Mouse (Mus musculus) midbrain, embryonic 13.5 days (tissue): Measurements from ENCODE around the gene Gm20449. TPM values are rescaled to one million over a fixed set of nuclear protein-coding genes. Genes with fewer than 3 reads are reported as not detected.

Experiments used
- ATAC-seq: fragments of 200-750 bp; cut with Nextera tagmentation; 2 replicates; pipeline ENCODE4 v1.8.0; 2017; ENCODE audit warnings: mild to moderate bottlenecking, moderate TSS enrichment, moderate library complexity
- H3K27ac ChIP-seq: fragments of 300-500 bp; sonication (generic); 2 replicates; pipeline ENCODE4 v1.5.1; 2015; ENCODE audit warnings: inconsistent platforms, mild to moderate bottlenecking, moderate library complexity
- H3K27me3 ChIP-seq: fragments of 300-500 bp; sonication (generic); 2 replicates; pipeline ENCODE4 v1.6.1; 2015; ENCODE audit warnings: mild to moderate bottlenecking, inconsistent platforms
- H3K36me3 ChIP-seq: fragments of 300-500 bp; sonication (generic); 2 replicates; pipeline ENCODE4 v1.6.1; 2015; ENCODE audit warnings: mild to moderate bottlenecking, inconsistent platforms
- H3K4me1 ChIP-seq: fragments of 300-500 bp; sonication (generic); replicated peaks from 2 replicates; pipeline ENCODE4 v1.6.1; 2015; ENCODE audit warnings: inconsistent platforms
- H3K4me2 ChIP-seq: fragments of 300-500 bp; sonication (generic); replicated peaks from 2 replicates; pipeline ENCODE4 v1.6.1; 2015; ENCODE audit warnings: moderate library complexity, mild to moderate bottlenecking, inconsistent platforms
- H3K4me3 ChIP-seq: fragments of 300-500 bp; sonication (generic); replicated peaks from 2 replicates; pipeline ENCODE4 v1.5.1; 2015; ENCODE audit warnings: mild to moderate bottlenecking, inconsistent platforms
- H3K9ac ChIP-seq: fragments of 300-500 bp; sonication (generic); replicated peaks from 2 replicates; pipeline ENCODE4 v1.6.1; 2015; ENCODE audit warnings: mild to moderate bottlenecking, inconsistent platforms
- H3K9me3 ChIP-seq: fragments of 300-500 bp; sonication (generic); 2 replicates; pipeline ENCODE4 v1.6.1; 2016; ENCODE audit warnings: mild to moderate bottlenecking, inconsistent platforms
- WGBS: fragments of 180-500 bp; shearing (Covaris S2); methylation state at CpG from one replicate; pipeline ENCODE4 v1.1.7; 2015; 5-methylcytosine and 5-hydroxymethylcytosine counted together
- polyA plus RNA-seq: library from polyadenylated mRNA; unstranded; fragments of >200 nt; fragmentation: Nextera tagmentation; extraction: Ambion mirVana; gene quantifications from 2 replicates; pipeline ENCODE4 v1.2.1, GENCODE M21; 2015

Gm20449 gene
- polyA plus RNA-seq, 1 experiment from 2014 or later = 0.12 TPM

DNA sequence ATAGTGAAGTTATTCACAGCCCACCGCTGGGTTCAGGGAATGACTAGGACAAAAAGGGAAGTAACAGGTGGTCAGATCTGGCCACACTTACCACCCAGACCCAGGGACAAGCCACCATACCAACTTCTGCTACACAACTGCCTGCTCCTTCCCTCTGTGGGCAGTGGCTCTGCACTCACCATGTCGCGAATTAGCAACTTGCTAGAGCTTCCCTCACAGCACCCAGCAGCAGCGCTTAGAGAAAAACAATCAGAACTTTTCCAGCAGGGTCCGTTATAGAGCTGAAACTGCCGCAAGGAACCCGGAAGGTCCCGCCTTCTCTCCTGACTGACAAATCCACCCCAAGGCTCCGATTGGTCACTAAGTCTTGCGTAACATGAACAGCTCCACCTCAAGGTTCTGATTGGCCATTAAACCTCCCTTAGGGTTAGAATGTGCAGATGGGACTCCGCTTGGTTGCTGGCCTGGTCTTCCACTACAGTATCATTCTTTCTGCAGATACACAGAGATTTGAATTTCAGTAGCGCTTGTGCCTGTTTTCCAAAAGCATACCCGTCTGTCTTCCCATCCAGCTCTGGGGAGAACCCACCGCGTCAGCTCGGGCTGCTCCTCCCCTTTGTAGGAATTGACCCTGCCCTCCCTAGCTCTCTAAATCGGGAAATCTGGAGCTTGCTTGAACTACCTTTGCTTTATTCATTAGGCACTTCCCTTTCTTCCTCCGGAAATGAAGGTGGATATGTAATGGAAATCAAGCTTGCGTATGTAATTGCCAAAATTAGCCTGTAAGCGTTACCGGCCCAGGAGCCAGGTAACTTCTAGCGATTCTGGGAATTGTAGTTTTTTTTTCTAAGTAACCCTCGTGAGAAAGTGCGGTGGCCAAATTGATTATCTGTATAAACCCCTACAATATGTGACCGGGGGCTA lies 105.9 kb downstream of the Gm20449 start, which contains the start of gene AI987944:
Gene AI987944, minus strand, starts transcription at position 332 of the 924 bp plus-strand sequence.
- Histone ChIP-seq H3K36me3 (no peaks in the 10 kb centered on the region), H3K4me3 (peak within 1 kb of the TSS; percentile 51), H3K9ac (peak within 1 kb of the TSS; percentile 64), H3K27me3 (no peaks in the 10 kb centered on the region), H3K27ac (peak within 1 kb of the TSS; percentile 81), H3K4me2 (peak within 1 kb of the TSS; percentile 56), H3K4me1 (0 out of 2 replicates have a peak, but pooled peaks cover 5% of the 10 kb centered on the region), H3K9me3 (no peaks in the 10 kb centered on the region)
- peak; percentile 99 for ATAC-seq
- 0% methylated on average over 25 of the region's 25 CpGs for WGBS

Other genes with a start within 250 kb of the Gm20449 start
- 7.4 and 9.4 TPM in 2 replicates for gene AI987944, start 106.0 kb downstream of the Gm20449 start, polyA plus RNA-seq
- 0.19 and 0.34 TPM in 2 replicates for gene Vmn2r57, start 50.7 kb downstream of the Gm20449 start, polyA plus RNA-seq
- 4.1 and 4.3 TPM in 2 replicates for gene AW146154, start 473 bp upstream of the Gm20449 start, polyA plus RNA-seq
- not detected in 2 replicates for gene Gm6871, start 74.2 kb upstream of the Gm20449 start, polyA plus RNA-seq
- gene 2610021A01Rik, start 99.8 kb upstream of the Gm20449 start, polyA plus RNA-seq = 16.5 and 17.2 TPM in 2 replicates
- gene Zfp788, start 133.8 kb upstream of the Gm20449 start, polyA plus RNA-seq = 22.8 and 24.7 TPM in 2 replicates